Mouse (Mus musculus): Measurements from ENCODE around the gene Arl4d.
"Not testable (repeated sequence)": the region's sequence is repeated elsewhere in the genome, so short reads cannot be mapped to it uniquely, and the experiment has no call there.

Gene Arl4d

GRCm38 (mm10) chr11:101664825-101665635 is at the start of gene Arl4d:
Gene Arl4d, plus strand, starts transcription at chr11:101665541.
- peak; percentile 98 for DNase-seq

GRCm38 (mm10) chr11:101616104-101616503 is 49.2 kb upstream of the Arl4d start:
- no peak for DNase-seq

GRCm38 (mm10) chr11:101616948-101617767 is 48.2 kb upstream of the Arl4d start:
- no peak for DNase-seq

- peak; percentile 47 to 56 for DNase-seq
Observed at GRCm38 (mm10) chr11:101617849-101618248, 47.5 kb upstream of the Arl4d start.

- no peak for DNase-seq
Observed at GRCm38 (mm10) chr11:101618596-101618995, 46.7 kb upstream of the Arl4d start.

GRCm38 (mm10) chr11:101620022-101620655 is 45.2 kb upstream of the Arl4d start:
- DNase-seq, result not testable (repeated sequence)

GRCm38 (mm10) chr11:101626649-101626994 is 38.7 kb upstream of the Arl4d start:
- peak in 1 of 2 experiments; percentile 44 for DNase-seq

GRCm38 (mm10) chr11:101626995-101627856 is 38.1 kb upstream of the Arl4d start, which contains the start of gene Rdm1:
Gene Rdm1, plus strand, starts transcription at chr11:101627195.
- peak; percentile 90 to 94 for DNase-seq

GRCm38 (mm10) chr11:101627857-101628559 is 37.3 kb upstream of the Arl4d start:
- DNase-seq, result peak; percentile 90 to 91

GRCm38 (mm10) chr11:101628733-101629417 is 36.5 kb upstream of the Arl4d start:
- not testable (repeated sequence) for DNase-seq

- peak; percentile 63 to 80 for DNase-seq
Observed at GRCm38 (mm10) chr11:101635660-101636059, 29.7 kb upstream of the Arl4d start.

GRCm38 (mm10) chr11:101639761-101640160 is 25.6 kb upstream of the Arl4d start:
- DNase-seq, result no peak

- DNase-seq, result peak; percentile 82 to 90
Observed at GRCm38 (mm10) chr11:101640857-101641709, 24.3 kb upstream of the Arl4d start.

- peak in 1 of 2 experiments; percentile 39 for DNase-seq
Observed at GRCm38 (mm10) chr11:101641710-101642642, 23.4 kb upstream of the Arl4d start.

- no peak for DNase-seq
Observed at GRCm38 (mm10) chr11:101642931-101643330, 22.4 kb upstream of the Arl4d start.

- no peak for DNase-seq
Observed at GRCm38 (mm10) chr11:101644591-101644990, 20.8 kb upstream of the Arl4d start.

GRCm38 (mm10) chr11:101645043-101645410 is 20.3 kb upstream of the Arl4d start:
- DNase-seq, result not testable (repeated sequence)

GRCm38 (mm10) chr11:101645411-101646282 is 19.7 kb upstream of the Arl4d start:
- peak; percentile 65 to 83 for DNase-seq
